Mouse (Mus musculus) cerebellum, adult 18-20 months (tissue): ENCODE measurements around the gene Ccl24.

Experiments
- DNase-seq, 2 experiments: peaks; one replicate each; pipeline ENCODE4 v3.0.0; 2021

Gene Ccl24

DNA sequence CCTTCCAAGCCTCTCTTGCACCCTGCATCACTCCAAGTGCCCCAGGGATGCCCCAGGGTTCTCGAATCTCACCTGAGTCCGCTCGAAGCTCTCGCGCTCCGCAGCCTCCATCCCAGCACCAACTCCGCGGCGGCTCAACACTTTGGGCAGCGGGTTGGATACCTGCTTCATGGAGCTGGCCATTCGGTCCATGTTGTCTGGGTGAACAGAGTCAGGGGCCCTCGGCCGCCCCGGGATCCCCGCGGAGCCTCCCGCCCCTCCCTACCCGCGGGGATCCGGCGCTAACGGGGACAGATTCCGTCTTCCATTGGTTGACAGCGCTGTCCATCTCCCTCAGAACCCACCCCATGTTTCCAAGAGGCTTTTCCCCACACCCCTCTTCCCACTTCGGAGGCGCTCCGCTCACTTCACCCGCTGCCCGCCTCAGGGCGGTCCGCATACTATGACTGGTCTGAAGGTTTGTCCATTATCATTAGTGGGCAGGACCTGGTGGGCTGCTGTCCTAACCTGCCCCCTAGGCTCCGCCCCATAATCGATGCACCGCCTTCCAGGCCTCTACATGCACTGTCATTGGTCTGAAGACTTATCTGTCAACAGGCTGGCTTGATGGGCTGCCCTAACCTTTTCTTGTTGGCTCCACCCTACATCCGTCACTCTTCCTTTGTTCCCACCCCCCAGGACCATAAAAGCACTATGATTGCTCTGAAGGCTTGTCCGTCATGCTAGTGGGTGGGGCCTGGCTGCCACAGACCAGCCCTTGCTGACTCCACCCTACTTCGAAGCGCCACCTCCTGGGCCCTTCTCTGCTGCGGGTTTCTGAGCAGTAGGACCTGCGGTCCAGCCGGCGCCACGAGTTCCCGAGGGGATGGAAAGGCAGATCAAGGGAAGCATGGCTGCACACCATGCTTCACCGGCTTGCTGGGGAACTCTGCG is 27.7 kb downstream of the Ccl24 start, which contains the start of gene Hip1:
Gene Hip1, minus strand, starts transcription at position 256 of the 933 bp plus-strand sequence.
- peak; percentile 99 for DNase-seq

DNA sequence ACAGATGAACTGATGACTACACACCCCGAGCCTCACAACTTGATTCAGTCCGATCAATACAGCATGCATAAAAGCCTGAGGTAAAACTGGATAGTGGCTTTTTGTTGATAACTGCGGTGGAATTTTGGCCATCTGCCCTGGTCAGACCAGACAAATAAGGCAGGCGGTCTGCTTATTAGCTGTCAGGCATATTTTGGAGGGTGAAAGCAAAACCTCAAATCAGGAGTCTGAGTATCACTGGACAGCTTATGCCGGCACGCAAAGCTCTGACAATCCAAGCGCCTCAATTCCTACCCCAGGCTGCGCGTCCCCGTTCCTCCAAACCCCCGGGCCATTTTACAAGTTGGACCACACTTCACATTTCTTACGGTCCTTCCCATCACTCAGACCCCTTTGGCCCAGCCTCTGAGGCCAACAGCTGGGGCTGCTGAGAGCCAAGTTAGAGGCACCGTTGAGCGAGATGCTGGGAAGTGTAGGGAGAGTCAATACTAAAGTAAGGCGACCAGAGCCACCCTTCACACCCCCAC is 28.8 kb downstream of the Ccl24 start:
- peak; percentile 30 to 44 for DNase-seq

DNA sequence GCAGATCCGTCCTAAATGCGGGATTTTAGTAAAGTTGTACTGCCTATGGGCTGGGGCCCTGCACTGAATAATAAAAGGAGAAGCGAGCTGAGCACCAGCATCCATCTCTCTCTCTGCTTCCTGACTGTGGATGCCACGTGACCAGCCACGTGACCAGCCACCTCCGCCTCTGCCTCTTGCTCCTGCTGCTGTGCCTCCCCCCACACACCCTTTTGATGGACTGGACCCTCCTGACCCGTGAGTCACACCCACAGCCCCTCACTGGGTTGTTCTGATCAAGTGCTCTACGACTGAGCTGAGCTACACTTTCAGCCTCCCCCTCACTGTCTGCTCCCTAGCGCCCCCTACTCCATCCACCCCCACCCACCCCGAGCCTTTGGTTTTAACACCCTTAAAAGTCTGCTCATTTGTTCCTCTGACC is 35.0 kb downstream of the Ccl24 start:
- DNase-seq, result no peak

DNA sequence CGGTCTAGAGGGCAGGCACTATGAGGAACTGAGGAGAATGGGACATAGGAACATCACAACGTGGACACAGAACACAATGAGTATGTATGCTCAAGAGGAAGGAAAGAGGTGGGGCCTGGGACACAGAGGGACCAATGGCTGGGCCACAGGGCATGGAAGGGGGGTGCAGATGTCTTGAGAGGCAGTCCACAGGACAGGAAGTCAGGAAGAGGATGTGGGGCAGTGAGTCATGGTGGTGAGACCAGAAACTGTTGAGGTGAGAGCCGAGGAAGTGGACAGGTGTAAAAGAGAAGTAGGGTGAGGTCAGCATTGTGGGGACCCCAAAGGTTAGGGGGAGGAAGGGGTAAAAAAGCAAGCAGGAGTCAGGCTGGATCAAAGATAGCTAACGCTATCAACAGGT is 35.5 kb downstream of the Ccl24 start:
- DNase-seq, result no peak

DNA sequence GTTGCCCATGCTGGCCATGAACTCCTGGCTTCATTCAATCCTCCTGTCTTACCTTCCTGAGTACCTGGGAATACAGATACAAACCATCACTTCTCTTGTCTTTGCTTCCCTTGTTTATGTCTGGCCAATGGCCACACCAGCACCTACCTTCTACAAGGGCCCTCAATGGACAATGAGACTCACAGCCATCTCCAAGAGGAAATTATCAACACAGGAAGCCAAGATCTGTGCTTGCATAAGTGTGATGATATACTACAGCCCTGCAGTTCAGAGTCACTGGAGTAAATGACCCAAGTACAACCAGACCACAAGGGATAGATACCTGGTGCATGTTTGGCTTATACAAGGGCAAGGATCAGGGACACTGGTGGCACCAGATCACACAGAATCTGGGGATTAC is 37.0 kb downstream of the Ccl24 start:
- no peak for DNase-seq

DNA sequence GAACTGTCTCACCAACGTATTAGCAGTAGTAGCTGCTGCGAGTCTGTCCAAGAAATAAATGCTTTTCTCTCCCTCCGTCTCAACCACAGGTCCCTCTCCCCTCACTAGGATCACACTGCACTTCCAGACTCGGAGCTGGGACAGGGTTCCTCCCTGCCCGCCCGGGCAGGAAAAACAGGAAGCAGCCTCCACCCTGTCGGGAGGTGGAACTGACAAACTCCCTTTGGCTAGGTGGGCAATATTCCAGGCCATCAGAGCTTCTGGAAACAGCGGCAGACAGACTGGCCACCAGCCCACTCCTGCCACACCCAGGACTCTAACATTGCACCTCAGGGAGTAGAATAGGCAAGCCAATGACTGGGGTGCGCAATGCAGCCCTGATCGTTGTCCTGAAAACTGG is 39.4 kb downstream of the Ccl24 start:
- no peak for DNase-seq

- DNase-seq, result peak; percentile 54 to 56
These were observed 41.5 kb downstream of the Ccl24 start for GRCm38 (mm10) chr5:135531306-135531845.

DNA sequence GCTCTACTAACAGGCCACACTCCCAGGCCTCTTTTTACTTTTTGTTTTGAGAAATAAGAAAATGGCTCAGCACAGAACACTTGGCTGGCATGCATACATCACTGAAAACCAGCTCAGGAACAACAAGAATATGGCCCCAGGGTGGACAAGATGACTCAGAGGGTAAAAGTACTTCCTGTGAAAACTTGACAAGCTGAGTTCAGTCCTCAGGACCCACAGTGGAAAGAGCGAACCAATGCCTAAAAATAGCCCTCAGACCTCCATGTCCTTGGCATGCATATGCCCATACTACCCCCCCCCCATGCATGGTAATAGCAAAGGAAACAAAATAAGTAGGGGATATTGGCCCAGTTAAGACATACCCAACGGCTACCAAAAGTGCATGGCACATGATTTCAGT is 42.9 kb downstream of the Ccl24 start:
- DNase-seq, result no peak

GRCm38 (mm10) chr5:135529310-135529709 is 43.5 kb downstream of the Ccl24 start:
- no peak for DNase-seq

DNA sequence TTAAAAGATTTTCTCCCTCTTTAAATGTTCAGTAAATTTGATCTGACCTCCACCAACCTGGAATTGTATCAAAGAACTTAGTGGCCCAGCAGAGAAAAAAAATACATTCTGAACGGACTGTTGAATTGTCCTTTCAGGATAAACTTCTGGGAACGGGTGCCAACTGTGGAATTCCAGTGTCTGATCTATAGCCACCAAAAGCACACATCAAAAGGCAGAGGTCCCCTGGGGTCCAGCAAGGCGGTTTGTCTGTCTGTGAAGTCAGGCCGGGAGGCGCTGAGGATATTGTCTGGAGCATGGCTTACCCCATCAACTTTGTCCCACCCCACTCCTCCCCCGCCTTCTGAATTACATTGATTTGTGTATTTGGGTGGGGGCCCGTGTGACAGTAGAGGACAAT is 44.9 kb downstream of the Ccl24 start:
- DNase-seq, result no peak

- no peak for DNase-seq
These were observed 47.9 kb downstream of the Ccl24 start for GRCm38 (mm10) chr5:135524660-135525560.

GRCm38 (mm10) chr5:135524087-135524486 is 48.8 kb downstream of the Ccl24 start:
- DNase-seq, result no peak

GRCm38 (mm10) chr5:135522111-135522722 is 50.6 kb downstream of the Ccl24 start:
- DNase-seq, result no peak
